Comparison of ENCODE assay signal across 20 mouse cellular contexts in genomic region chr8:94376580-94376979, GRCm38 (mm10). TPM values are rescaled to one million over a fixed set of nuclear protein-coding genes. Genes with fewer than 3 reads are reported as not detected.
DNase-seq lines count a peak whose midpoint lies in the region; ATAC-seq and TF ChIP-seq lines count a peak whose summit lies in the region.
"Had no signal": no experiment of that assay in that cellular context is flagged by ENCODE, and none has a peak within 500 bp of the region (broad histone marks: within the 10 kb centered on the region; RNA-seq: fewer than 3 reads in every experiment).

No protein-coding gene starts in this region.

- intact Hi-C loops in heart, adult 2 months (cut with DNase I) = loop anchor here (2.0 kb wide), 1 partner anchor 14 kb away; no protein-coding TSS in a partner anchor

- H3K9ac ChIP-seq in heart, adult 2 months (ENCODE audit: low read depth, low read length) = no peak overlapping the region
- H3K9ac ChIP-seq in stomach, embryonic 16.5 days (ENCODE audit: low read length) = no peak overlapping the region
- H3K9ac ChIP-seq: forebrain, embryonic 12.5 days; limb, embryonic 12.5 days; neural tube, embryonic 13.5 days had no signal

- WGBS in heart, adult 2 months = 96% methylated on average over 2 of the region's 2 CpGs
- 84% methylated on average over 2 of the region's 2 CpGs for WGBS in stomach, embryonic 16.5 days
- 91% methylated on average over 2 of the region's 2 CpGs for WGBS in embryonic facial prominence, embryonic 10.5 days

- peak overlapping the region; percentile 90 for H3K27ac ChIP-seq in heart, adult 2 months
- H3K27ac ChIP-seq in stomach, embryonic 16.5 days (ENCODE audit: low read length) = peak overlapping the region; percentile 87; the same call in 1 of the 2 replicates
- no peak overlapping the region for H3K27ac ChIP-seq in embryonic facial prominence, embryonic 10.5 days (replicated peaks)
- H3K27ac ChIP-seq: forebrain, embryonic 12.5 days; hindbrain, postnatal 0 days; left cerebral cortex, adult 2 months; limb, embryonic 12.5 days; neural tube, embryonic 13.5 days had no signal

- no peak for DNase-seq in heart, adult 2 months
- DNase-seq in heart, adult 9 months (ENCODE audit: low spot score in 2 of 2) = no peak
- DNase-seq in lung, postnatal 36 days = peak; percentile 36
- no peak for DNase-seq in lung, postnatal 14 days
- no peak for DNase-seq in embryonic facial prominence, embryonic 10.5 days (ENCODE audit: low spot score)
- DNase-seq in right cerebral cortex, postnatal 10 days (ENCODE audit: low spot score in 2 of 2) = no peak
- DNase-seq: cerebellum, postnatal 10 days; heart, postnatal 4 days; kidney, adult 9 months; thymus, adult 2 months had no signal

- H3K4me2 ChIP-seq in stomach, embryonic 16.5 days (ENCODE audit: low read depth, low read length) = no peak overlapping the region
- H3K4me2 ChIP-seq: forebrain, embryonic 12.5 days; limb, embryonic 12.5 days; neural tube, embryonic 13.5 days had no signal

- H3K9me3 ChIP-seq in stomach, embryonic 16.5 days (replicated peaks; ENCODE audit: control insufficient read depth, low read length) = no peaks in the 10 kb centered on the region
- H3K9me3 ChIP-seq in embryonic facial prominence, embryonic 10.5 days = no peaks in the 10 kb centered on the region
- H3K9me3 ChIP-seq: forebrain, embryonic 12.5 days; limb, embryonic 12.5 days; neural tube, embryonic 13.5 days had no signal

- H3K36me3 ChIP-seq in heart, adult 2 months (ENCODE audit: control insufficient read depth, insufficient read depth, low read length) = no peaks in the 10 kb centered on the region
- no peaks in the 10 kb centered on the region for H3K36me3 ChIP-seq in stomach, embryonic 16.5 days (ENCODE audit: control insufficient read depth, insufficient read depth, low read length)
- no peaks in the 10 kb centered on the region for H3K36me3 ChIP-seq in embryonic facial prominence, embryonic 10.5 days (replicated peaks)
- H3K36me3 ChIP-seq: forebrain, embryonic 12.5 days; limb, embryonic 12.5 days; neural tube, embryonic 13.5 days had no signal

- H3K27me3 ChIP-seq in heart, adult 2 months (ENCODE audit: control insufficient read depth, insufficient read depth, low read length) = no peaks in the 10 kb centered on the region
- no peaks in the 10 kb centered on the region for H3K27me3 ChIP-seq in stomach, embryonic 16.5 days (ENCODE audit: control insufficient read depth, insufficient read depth, low read length)
- no peaks in the 10 kb centered on the region for H3K27me3 ChIP-seq in embryonic facial prominence, embryonic 10.5 days (replicated peaks; ENCODE audit: low read depth, poor library complexity, severe bottlenecking)
- H3K27me3 ChIP-seq: CH12.LX; forebrain, embryonic 12.5 days; limb, embryonic 12.5 days; neural tube, embryonic 13.5 days had no signal

- H3K4me1 ChIP-seq in heart, adult 2 months (ENCODE audit: control insufficient read depth, insufficient read depth, low read length) = peaks cover 14% of the 10 kb centered on the region
- H3K4me1 ChIP-seq in stomach, embryonic 16.5 days (ENCODE audit: control insufficient read depth, insufficient read depth, low read length) = peaks cover 8% of the 10 kb centered on the region
- no peaks in the 10 kb centered on the region for H3K4me1 ChIP-seq in embryonic facial prominence, embryonic 10.5 days
- H3K4me1 ChIP-seq: forebrain, embryonic 12.5 days; neural tube, embryonic 13.5 days had no signal

- TF ChIP-seq CTCF in heart, adult 2 months (IDR thresholded peaks at IDR 0.05) = no peak

- no peak overlapping the region for H3K4me3 ChIP-seq in heart, adult 2 months
- no peak overlapping the region for H3K4me3 ChIP-seq in stomach, embryonic 16.5 days (replicated peaks; ENCODE audit: low read length)
- no peak overlapping the region for H3K4me3 ChIP-seq in embryonic facial prominence, embryonic 10.5 days
- H3K4me3 ChIP-seq: forebrain, embryonic 12.5 days; left cerebral cortex, adult 2 months; limb, embryonic 12.5 days; neural tube, embryonic 13.5 days had no signal

- H3K79me2 ChIP-seq in heart, adult 2 months (replicated peaks; ENCODE audit: control insufficient read depth, insufficient read depth, low read length) = no peaks in the 10 kb centered on the region

- TF ChIP-seq POLR2A in heart, adult 2 months (IDR thresholded peaks at IDR 0.05; ENCODE audit: insufficient read depth, low read depth, low read length) = no peak

- TF ChIP-seq EP300 in heart, adult 2 months (IDR thresholded peaks at IDR 0.05; ENCODE audit: insufficient read depth, low read depth, low read length) = no peak

- peak; percentile 40 for ATAC-seq in megakaryocyte, adult 5-6 weeks (ENCODE audit: poor library complexity, severe bottlenecking)
- ATAC-seq in stomach, embryonic 16.5 days (ENCODE audit: insufficient read depth, low FRiP score) = no peak
- ATAC-seq: hindbrain, postnatal 0 days had no signal

RNA-seq across cellular contexts. Expression of gene Herpud1, which starts 9.7 kb away (rescaled TPM):
- 100 to 1,000 TPM; 216 to 349 TPM for total RNA-seq in heart, adult 2 months (2021)
- polyA plus RNA-seq in heart, adult 2 months (2012; rRNA removed) = 272 and 285 TPM in 2 replicates
- 71.9 and 76.0 TPM in 2 replicates for total RNA-seq in megakaryocyte, adult 5-6 weeks (2015)
- 79.4 and 80.9 TPM in 2 replicates for total RNA-seq in megakaryocyte, adult 5-6 weeks (2017)
- polyA plus RNA-seq in stomach, embryonic 16.5 days (2015; fragmentation: Nextera tagmentation; extraction: Ambion mirVana) = 167 and 182 TPM in 2 replicates
- polyA plus RNA-seq in embryonic facial prominence, embryonic 10.5 days (2016; fragmentation: Nextera tagmentation; extraction: Ambion mirVana) = 53.2 and 58.8 TPM in 2 replicates

RNA-seq across cellular contexts. Expression of gene Slc12a3, which starts 47.6 kb away (rescaled TPM):
- under 1 TPM; 0.16 to 0.39 TPM for total RNA-seq in heart, adult 2 months (2021)
- 0.20 and 0.39 TPM in 2 replicates for polyA plus RNA-seq in heart, adult 2 months (2012; rRNA removed)
- total RNA-seq in megakaryocyte, adult 5-6 weeks (2015) = 0.25 and 0.34 TPM in 2 replicates
- 0.16 TPM in 1 of 2 replicates, not detected in the other for total RNA-seq in megakaryocyte, adult 5-6 weeks (2017)
- 0.09 TPM in 1 of 2 replicates, not detected in the other for polyA plus RNA-seq in stomach, embryonic 16.5 days (2015; fragmentation: Nextera tagmentation; extraction: Ambion mirVana)
- 0.05 TPM in 1 of 2 replicates, not detected in the other for polyA plus RNA-seq in embryonic facial prominence, embryonic 10.5 days (2016; fragmentation: Nextera tagmentation; extraction: Ambion mirVana)
- total RNA-seq: midbrain, postnatal 0 days had no signal
- polyA plus RNA-seq: forebrain, embryonic 12.5 days; heart, embryonic 14.5 days; limb, embryonic 12.5 days had no signal

RNA-seq across cellular contexts. Expression of gene Nlrc5, which starts 57.6 kb away (rescaled TPM):
- 1 to 10 TPM; 2.3 to 3.7 TPM for total RNA-seq in heart, adult 2 months (2021)
- 3.7 and 4.9 TPM in 2 replicates for polyA plus RNA-seq in heart, adult 2 months (2012; rRNA removed)
- 29.2 and 32.2 TPM in 2 replicates for total RNA-seq in megakaryocyte, adult 5-6 weeks (2015)
- 27.4 and 28.2 TPM in 2 replicates for total RNA-seq in megakaryocyte, adult 5-6 weeks (2017)
- polyA plus RNA-seq in stomach, embryonic 16.5 days (2015; fragmentation: Nextera tagmentation; extraction: Ambion mirVana) = 0.28 and 0.45 TPM in 2 replicates
- polyA plus RNA-seq in embryonic facial prominence, embryonic 10.5 days (2016; fragmentation: Nextera tagmentation; extraction: Ambion mirVana) = 0.06 TPM in 1 of 2 replicates, not detected in the other
